Mouse (Mus musculus): ENCODE results near the gene Ndufb6.

DNA sequence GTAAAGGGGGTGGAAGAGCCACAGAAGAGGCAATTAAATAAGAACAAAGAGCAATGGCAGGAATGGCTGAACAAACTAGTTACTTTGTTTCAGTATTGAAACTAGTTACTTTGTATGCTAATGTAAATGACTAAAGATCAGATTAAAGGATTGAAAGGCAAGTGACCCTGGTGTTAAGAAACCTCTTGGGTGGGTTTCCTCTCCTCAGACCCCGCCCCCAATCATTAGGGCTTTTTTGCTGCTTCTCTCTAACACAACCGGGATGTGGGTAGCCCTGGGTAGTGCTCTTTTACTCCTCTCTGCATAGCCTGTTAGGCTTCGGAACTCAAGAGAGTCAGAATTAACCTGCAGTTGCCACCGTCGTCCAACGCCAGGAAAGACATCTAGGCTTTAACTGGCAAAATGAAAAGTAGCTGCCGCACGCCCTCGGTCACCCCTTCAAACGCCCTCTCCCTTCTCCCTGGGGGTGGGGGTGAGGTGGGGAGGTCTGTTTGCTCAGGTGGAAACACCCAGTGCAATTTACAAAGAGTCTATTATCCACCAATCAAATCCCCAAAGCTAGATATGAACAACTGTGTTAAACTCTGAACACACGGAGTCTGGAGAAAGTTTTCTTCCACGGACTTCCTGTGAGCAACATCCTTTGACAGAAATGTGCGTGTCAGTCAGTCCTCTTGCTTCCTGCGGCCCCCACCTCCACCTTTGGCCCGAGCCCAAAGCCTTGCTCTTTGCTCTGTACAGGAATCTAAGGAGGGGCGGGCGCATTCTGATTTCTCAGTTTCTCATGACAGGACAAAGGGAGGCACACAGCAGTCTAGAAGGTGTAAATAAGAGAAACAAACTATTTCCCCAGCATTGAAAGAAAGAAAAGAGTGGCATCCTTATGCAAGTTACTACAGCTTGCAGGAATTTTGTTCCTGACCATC lies 40.5 kb downstream of the Ndufb6 start:
- TF ChIP-seq CTCF (IDR thresholded peaks at IDR 0.05; ENCODE audit: insufficient read depth, low read length) = no peak
- no peak for TF ChIP-seq POLR2A (IDR thresholded peaks at IDR 0.05; ENCODE audit: borderline replicate concordance, extremely low read depth, low read depth, low read length)

All from lung, adult 2 months (tissue).